Mouse (Mus musculus): ENCODE results near the gene Ttc38. TPM values are rescaled to one million over a fixed set of nuclear protein-coding genes. Genes with fewer than 3 reads are reported as not detected.

Ttc38 gene
- 6.6 and 6.7 TPM in 2 replicates for polyA plus RNA-seq (2014; fragmentation: Nextera tagmentation; extraction: Ambion mirVana)

GRCm38 (mm10) chr15:85831954-85832590, at the start of gene Ttc38:
Ttc38 (plus strand) TSS chr15:85832306.
- Histone ChIP-seq H3K4me1 (replicated peaks; ENCODE audit: control insufficient read depth, insufficient read depth, low read length) (peaks cover 8% of the 10 kb centered on the region), H3K9me3 (ENCODE audit: control insufficient read depth, low read length) (no peaks in the 10 kb centered on the region), H3K36me3 (ENCODE audit: control insufficient read depth, insufficient read depth, low read length) (no peaks in the 10 kb centered on the region), H3K27ac (ENCODE audit: low read depth) (no peak within 1 kb of the TSS), H3K4me3 (ENCODE audit: low read depth, low read length) (peak within 1 kb of the TSS; percentile 49), H3K27me3 (replicated peaks; ENCODE audit: control insufficient read depth, insufficient read depth, low read length) (no peaks in the 10 kb centered on the region), H3K9ac (ENCODE audit: low read length) (peak within 1 kb of the TSS; percentile 37), H3K4me2 (ENCODE audit: low read length) (peak within 1 kb of the TSS; percentile 77)
- WGBS, result under 1% methylated on average over 27 of the region's 27 CpGs
- peak; percentile 78 for DNase-seq (ENCODE audit: low spot score)
- ATAC-seq (replicated peaks; ENCODE audit: low FRiP score, low TSS enrichment, low read depth), result peak; percentile 87

- H3K9ac ChIP-seq (ENCODE audit: low read length), result no peak overlapping the region
- no peaks in the 10 kb centered on the region for H3K9me3 ChIP-seq (ENCODE audit: control insufficient read depth, low read length)
- no peak for DNase-seq (ENCODE audit: low spot score)
- no peak overlapping the region for H3K27ac ChIP-seq (ENCODE audit: low read depth)
- H3K4me1 ChIP-seq (replicated peaks; ENCODE audit: control insufficient read depth, insufficient read depth, low read length), result no peaks in the 10 kb centered on the region
- 88% methylated on average over 4 of the region's 4 CpGs for WGBS
- no peak overlapping the region for H3K4me2 ChIP-seq (ENCODE audit: low read length)
- no peak overlapping the region for H3K4me3 ChIP-seq (ENCODE audit: low read depth, low read length)
- no peaks in the 10 kb centered on the region for H3K27me3 ChIP-seq (replicated peaks; ENCODE audit: control insufficient read depth, insufficient read depth, low read length)
- no peaks in the 10 kb centered on the region for H3K36me3 ChIP-seq (ENCODE audit: control insufficient read depth, insufficient read depth, low read length)
- ATAC-seq (replicated peaks; ENCODE audit: low FRiP score, low TSS enrichment, low read depth), result no peak
These were observed 49.0 kb upstream of the Ttc38 start for GRCm38 (mm10) chr15:85783146-85783545.

- Histone ChIP-seq H3K4me2 (ENCODE audit: low read length) (no peak overlapping the region), H3K36me3 (ENCODE audit: control insufficient read depth, insufficient read depth, low read length) (no peaks in the 10 kb centered on the region), H3K9ac (ENCODE audit: low read length) (no peak overlapping the region), H3K4me3 (ENCODE audit: low read depth, low read length) (no peak overlapping the region), H3K9me3 (ENCODE audit: control insufficient read depth, low read length) (no peaks in the 10 kb centered on the region), H3K27me3 (replicated peaks; ENCODE audit: control insufficient read depth, insufficient read depth, low read length) (no peaks in the 10 kb centered on the region), H3K27ac (ENCODE audit: low read depth) (no peak overlapping the region), H3K4me1 (replicated peaks; ENCODE audit: control insufficient read depth, insufficient read depth, low read length) (no peaks in the 10 kb centered on the region)
- ATAC-seq (replicated peaks; ENCODE audit: low FRiP score, low TSS enrichment, low read depth) (no peak), DNase-seq (ENCODE audit: low spot score) (no peak)
- 88% methylated on average over 3 of the region's 3 CpGs for WGBS
These were observed 47.8 kb upstream of the Ttc38 start for GRCm38 (mm10) chr15:85784341-85784740.

GRCm38 (mm10) chr15:85786711-85787110, 45.4 kb upstream of the Ttc38 start:
- H3K9ac ChIP-seq (ENCODE audit: low read length), result no peak overlapping the region
- no peak overlapping the region for H3K27ac ChIP-seq (ENCODE audit: low read depth)
- no peaks in the 10 kb centered on the region for H3K4me1 ChIP-seq (replicated peaks; ENCODE audit: control insufficient read depth, insufficient read depth, low read length)
- H3K27me3 ChIP-seq (replicated peaks; ENCODE audit: control insufficient read depth, insufficient read depth, low read length), result no peaks in the 10 kb centered on the region
- H3K4me2 ChIP-seq (ENCODE audit: low read length), result no peak overlapping the region
- no peak for DNase-seq (ENCODE audit: low spot score)
- no peaks in the 10 kb centered on the region for H3K9me3 ChIP-seq (ENCODE audit: control insufficient read depth, low read length)
- H3K36me3 ChIP-seq (ENCODE audit: control insufficient read depth, insufficient read depth, low read length), result no peaks in the 10 kb centered on the region
- ATAC-seq (replicated peaks; ENCODE audit: low FRiP score, low TSS enrichment, low read depth), result no peak
- no peak overlapping the region for H3K4me3 ChIP-seq (ENCODE audit: low read depth, low read length)
- WGBS, result 74% methylated on average over 5 of the region's 5 CpGs

- ATAC-seq (replicated peaks; ENCODE audit: low FRiP score, low TSS enrichment, low read depth) (no peak), DNase-seq (ENCODE audit: low spot score) (no peak)
- H3K27me3 ChIP-seq (replicated peaks; ENCODE audit: control insufficient read depth, insufficient read depth, low read length), result no peaks in the 10 kb centered on the region
- no peak overlapping the region for H3K4me2 ChIP-seq (ENCODE audit: low read length)
- H3K4me1 ChIP-seq (replicated peaks; ENCODE audit: control insufficient read depth, insufficient read depth, low read length), result no peaks in the 10 kb centered on the region
- H3K36me3 ChIP-seq (ENCODE audit: control insufficient read depth, insufficient read depth, low read length), result no peaks in the 10 kb centered on the region
- no peak overlapping the region for H3K27ac ChIP-seq (ENCODE audit: low read depth)
- H3K4me3 ChIP-seq (ENCODE audit: low read depth, low read length), result no peak overlapping the region
- H3K9ac ChIP-seq (ENCODE audit: low read length), result no peak overlapping the region
- WGBS, result 82% methylated on average over 6 of the region's 6 CpGs
- H3K9me3 ChIP-seq (ENCODE audit: control insufficient read depth, low read length), result no peaks in the 10 kb centered on the region
These were observed 44.6 kb upstream of the Ttc38 start for GRCm38 (mm10) chr15:85787482-85787881.

GRCm38 (mm10) chr15:85788051-85788450, 44.1 kb upstream of the Ttc38 start:
- Histone ChIP-seq H3K36me3 (ENCODE audit: control insufficient read depth, insufficient read depth, low read length) (no peaks in the 10 kb centered on the region), H3K27ac (ENCODE audit: low read depth) (no peak overlapping the region), H3K9me3 (ENCODE audit: control insufficient read depth, low read length) (no peaks in the 10 kb centered on the region), H3K4me3 (ENCODE audit: low read depth, low read length) (no peak overlapping the region), H3K27me3 (replicated peaks; ENCODE audit: control insufficient read depth, insufficient read depth, low read length) (no peaks in the 10 kb centered on the region), H3K9ac (ENCODE audit: low read length) (no peak overlapping the region), H3K4me1 (replicated peaks; ENCODE audit: control insufficient read depth, insufficient read depth, low read length) (no peaks in the 10 kb centered on the region), H3K4me2 (ENCODE audit: low read length) (no peak overlapping the region)
- no peak for DNase-seq (ENCODE audit: low spot score)
- ATAC-seq (replicated peaks; ENCODE audit: low FRiP score, low TSS enrichment, low read depth), result no peak
- WGBS, result 86% methylated on average over 4 of the region's 4 CpGs

GRCm38 (mm10) chr15:85788633-85789032, 43.5 kb upstream of the Ttc38 start:
- H3K9ac ChIP-seq (ENCODE audit: low read length), result no peak overlapping the region
- no peaks in the 10 kb centered on the region for H3K27me3 ChIP-seq (replicated peaks; ENCODE audit: control insufficient read depth, insufficient read depth, low read length)
- no peaks in the 10 kb centered on the region for H3K4me1 ChIP-seq (replicated peaks; ENCODE audit: control insufficient read depth, insufficient read depth, low read length)
- DNase-seq (ENCODE audit: low spot score) (no peak), ATAC-seq (replicated peaks; ENCODE audit: low FRiP score, low TSS enrichment, low read depth) (no peak)
- WGBS, result 72% methylated on average over 16 of the region's 16 CpGs
- no peaks in the 10 kb centered on the region for H3K9me3 ChIP-seq (ENCODE audit: control insufficient read depth, low read length)
- H3K27ac ChIP-seq (ENCODE audit: low read depth), result no peak overlapping the region
- H3K4me2 ChIP-seq (ENCODE audit: low read length), result no peak overlapping the region
- H3K36me3 ChIP-seq (ENCODE audit: control insufficient read depth, insufficient read depth, low read length), result no peaks in the 10 kb centered on the region
- H3K4me3 ChIP-seq (ENCODE audit: low read depth, low read length), result no peak overlapping the region

GRCm38 (mm10) chr15:85791449-85791848, 40.7 kb upstream of the Ttc38 start:
- Histone ChIP-seq H3K4me3 (ENCODE audit: low read depth, low read length) (no peak overlapping the region), H3K27ac (ENCODE audit: low read depth) (no peak overlapping the region), H3K4me2 (ENCODE audit: low read length) (no peak overlapping the region), H3K9ac (ENCODE audit: low read length) (no peak overlapping the region), H3K4me1 (replicated peaks; ENCODE audit: control insufficient read depth, insufficient read depth, low read length) (no peaks in the 10 kb centered on the region), H3K36me3 (ENCODE audit: control insufficient read depth, insufficient read depth, low read length) (no peaks in the 10 kb centered on the region), H3K27me3 (replicated peaks; ENCODE audit: control insufficient read depth, insufficient read depth, low read length) (no peaks in the 10 kb centered on the region), H3K9me3 (ENCODE audit: control insufficient read depth, low read length) (no peaks in the 10 kb centered on the region)
- ATAC-seq (replicated peaks; ENCODE audit: low FRiP score, low TSS enrichment, low read depth), result no peak
- WGBS, result 82% methylated on average over 4 of the region's 4 CpGs
- DNase-seq (ENCODE audit: low spot score), result no peak

GRCm38 (mm10) chr15:85792819-85793218, 39.3 kb upstream of the Ttc38 start:
- no peak for ATAC-seq (replicated peaks; ENCODE audit: low FRiP score, low TSS enrichment, low read depth)
- Histone ChIP-seq H3K4me1 (replicated peaks; ENCODE audit: control insufficient read depth, insufficient read depth, low read length) (no peaks in the 10 kb centered on the region), H3K4me3 (ENCODE audit: low read depth, low read length) (no peak overlapping the region), H3K9ac (ENCODE audit: low read length) (no peak overlapping the region), H3K27ac (ENCODE audit: low read depth) (no peak overlapping the region), H3K9me3 (ENCODE audit: control insufficient read depth, low read length) (no peaks in the 10 kb centered on the region), H3K36me3 (ENCODE audit: control insufficient read depth, insufficient read depth, low read length) (no peaks in the 10 kb centered on the region), H3K4me2 (ENCODE audit: low read length) (no peak overlapping the region), H3K27me3 (replicated peaks; ENCODE audit: control insufficient read depth, insufficient read depth, low read length) (no peaks in the 10 kb centered on the region)
- no peak for DNase-seq (ENCODE audit: low spot score)
- 79% methylated on average over 1 of the region's 1 CpGs for WGBS

All from intestine, embryonic 14.5 days (tissue).